Mouse (Mus musculus) kidney, postnatal 0 days (tissue): Measurements from ENCODE around the gene Gm6583. TPM values are rescaled to one million over a fixed set of nuclear protein-coding genes. Genes with fewer than 3 reads are reported as not detected.

Experiments
- ATAC-seq: fragments of 200-750 bp; cut with Nextera tagmentation; replicated peaks from 2 replicates; pipeline ENCODE4 v1.8.0; 2017; ENCODE audit warnings: low read depth, moderate number of reproducible peaks, moderate TSS enrichment, moderate library complexity; ENCODE audit not compliant: low FRiP score
- DNase-seq: peaks from one replicate; pipeline ENCODE4 v3.0.0-alpha.2; 2016; ENCODE audit warnings: low spot score
- H3K27ac ChIP-seq: fragments of 300-500 bp; sonication (generic); 2 replicates; pipeline ENCODE4 v1.5.1; 2014; ENCODE audit warnings: mild to moderate bottlenecking
- H3K27me3 ChIP-seq: fragments of 300-500 bp; sonication (generic); 2 replicates; pipeline ENCODE4 v1.6.1; 2014; ENCODE audit warnings: low read length, mixed read lengths; ENCODE audit not compliant: insufficient read depth
- H3K36me3 ChIP-seq: fragments of 300-500 bp; sonication (generic); 2 replicates; pipeline ENCODE4 v1.6.1; 2014; ENCODE audit warnings: low read length, mixed read lengths; ENCODE audit not compliant: insufficient read depth
- H3K4me1 ChIP-seq: fragments of 300-500 bp; sonication (generic); replicated peaks from 2 replicates; pipeline ENCODE4 v1.6.1; 2014; ENCODE audit warnings: antibody characterized with exemption, low read length, mixed read lengths; ENCODE audit not compliant: insufficient read depth
- H3K4me2 ChIP-seq: fragments of 300-500 bp; sonication (generic); 2 replicates; pipeline ENCODE4 v1.6.1; 2014; ENCODE audit warnings: mild to moderate bottlenecking, low read length, moderate library complexity, mixed read lengths
- H3K4me3 ChIP-seq: fragments of 300-500 bp; sonication (generic); replicated peaks from 2 replicates; pipeline ENCODE4 v1.5.1; 2014; ENCODE audit warnings: low read depth, low read length
- H3K9ac ChIP-seq: fragments of 300-500 bp; sonication (generic); 2 replicates; pipeline ENCODE4 v1.6.1; 2014; ENCODE audit warnings: low read depth, low read length
- H3K9me3 ChIP-seq: fragments of 300-500 bp; sonication (generic); replicated peaks from 2 replicates; pipeline ENCODE4 v1.6.1; 2016; ENCODE audit warnings: low read length, inconsistent platforms, mixed read lengths
- CTCF ChIP-seq: IDR thresholded peaks from 2 replicates; pipeline ENCODE4 v1.5.1; 2016; ENCODE audit warnings: antibody characterized with exemption, low read depth, mild to moderate bottlenecking, moderate library complexity
- WGBS: fragments of 180-500 bp; shearing (Covaris S2); extraction: QIAGEN DNeasy Blood & Tissue Kit; methylation state at CpG from one replicate; pipeline ENCODE4 v1.1.7; 2014; 5-methylcytosine and 5-hydroxymethylcytosine counted together
- polyA plus RNA-seq: library from polyadenylated mRNA; unstranded; fragments of >200 nt; fragmentation: Nextera tagmentation; extraction: Ambion mirVana; gene quantifications from 2 replicates; pipeline ENCODE4 v1.2.1, GENCODE M21; 2015

The Gm6583 gene
- polyA plus RNA-seq, 1 experiment from 2014 or later: 0.08 TPM

GRCm38 (mm10) chr5:112382641-112383330, 27.0 kb upstream of the Gm6583 start:
- H3K4me2 ChIP-seq: no peak overlapping the region
- H3K27ac ChIP-seq: no peak overlapping the region
- no peak for DNase-seq
- H3K9me3 ChIP-seq: no peaks in the 10 kb centered on the region
- no peaks in the 10 kb centered on the region for H3K4me1 ChIP-seq
- ATAC-seq: no peak
- no peak overlapping the region for H3K4me3 ChIP-seq
- H3K27me3 ChIP-seq: no peaks in the 10 kb centered on the region
- H3K9ac ChIP-seq: no peak overlapping the region
- WGBS: 54% methylated on average over 17 of the region's 17 CpGs
- TF ChIP-seq CTCF: no peak
- H3K36me3 ChIP-seq: peaks cover 3% of the 10 kb centered on the region; the same call in 1 of the 2 replicates

- no peaks in the 10 kb centered on the region for H3K27me3 ChIP-seq
- no peak overlapping the region for H3K9ac ChIP-seq
- 72% methylated on average over 9 of the region's 9 CpGs for WGBS
- DNase-seq: no peak
- peaks cover 4% of the 10 kb centered on the region; the same call in 1 of the 2 replicates for H3K36me3 ChIP-seq
- H3K4me3 ChIP-seq: no peak overlapping the region
- H3K4me1 ChIP-seq: no peaks in the 10 kb centered on the region
- ATAC-seq: no peak
- no peaks in the 10 kb centered on the region for H3K9me3 ChIP-seq
- H3K27ac ChIP-seq: no peak overlapping the region
- TF ChIP-seq CTCF: peak; percentile 5; the same call in 1 of the 2 replicates
- H3K4me2 ChIP-seq: no peak overlapping the region
These were observed 26.2 kb upstream of the Gm6583 start for GRCm38 (mm10) chr5:112382042-112382441.

- Histone ChIP-seq H3K27ac (no peak overlapping the region), H3K9ac (no peak overlapping the region), H3K27me3 (no peaks in the 10 kb centered on the region), H3K36me3 (peaks cover 4% of the 10 kb centered on the region; the same call in 1 of the 2 replicates), H3K4me3 (no peak overlapping the region), H3K4me2 (no peak overlapping the region), H3K4me1 (no peaks in the 10 kb centered on the region), H3K9me3 (no peaks in the 10 kb centered on the region)
- DNase-seq (no peak), ATAC-seq (no peak)
- 85% methylated on average over 11 of the region's 11 CpGs for WGBS
- TF ChIP-seq CTCF: no peak
These were observed 25.3 kb upstream of the Gm6583 start for GRCm38 (mm10) chr5:112381154-112381553.

GRCm38 (mm10) chr5:112378716-112379115, 22.9 kb upstream of the Gm6583 start:
- no peak overlapping the region for H3K27ac ChIP-seq
- no peak for DNase-seq
- 74% methylated on average over 6 of the region's 6 CpGs for WGBS

GRCm38 (mm10) chr5:112377380-112377779, 21.5 kb upstream of the Gm6583 start:
- H3K9me3 ChIP-seq: no peaks in the 10 kb centered on the region
- no peak for DNase-seq
- ATAC-seq: no peak
- no peak overlapping the region for H3K4me3 ChIP-seq
- H3K9ac ChIP-seq: no peak overlapping the region
- no peak overlapping the region for H3K4me2 ChIP-seq
- H3K4me1 ChIP-seq: no peaks in the 10 kb centered on the region
- 100% methylated on average over 1 of the region's 1 CpGs for WGBS
- H3K27ac ChIP-seq: no peak overlapping the region
- TF ChIP-seq CTCF: no peak
- peaks cover 30% of the 10 kb centered on the region for H3K36me3 ChIP-seq
- H3K27me3 ChIP-seq: no peaks in the 10 kb centered on the region

More at GRCm38 (mm10) chr5:112378716-112379115, 22.9 kb upstream of the Gm6583 start:
- no peak overlapping the region for H3K9ac ChIP-seq
- TF ChIP-seq CTCF: no peak
- no peaks in the 10 kb centered on the region for H3K9me3 ChIP-seq
- no peak overlapping the region for H3K4me2 ChIP-seq
- no peaks in the 10 kb centered on the region for H3K27me3 ChIP-seq
- peaks cover 20% of the 10 kb centered on the region for H3K36me3 ChIP-seq
- H3K4me1 ChIP-seq: no peaks in the 10 kb centered on the region
- ATAC-seq: no peak
- no peak overlapping the region for H3K4me3 ChIP-seq

GRCm38 (mm10) chr5:112376111-112376510, 20.3 kb upstream of the Gm6583 start:
- TF ChIP-seq CTCF: no peak
- 86% methylated on average over 4 of the region's 4 CpGs for WGBS
- ATAC-seq (no peak), DNase-seq (no peak)
- no peaks in the 10 kb centered on the region for H3K4me1 ChIP-seq
- H3K36me3 ChIP-seq: peaks cover 30% of the 10 kb centered on the region
- no peak overlapping the region for H3K27ac ChIP-seq
- H3K27me3 ChIP-seq: no peaks in the 10 kb centered on the region
- no peak overlapping the region for H3K9ac ChIP-seq
- H3K4me3 ChIP-seq: no peak overlapping the region
- no peaks in the 10 kb centered on the region for H3K9me3 ChIP-seq
- no peak overlapping the region for H3K4me2 ChIP-seq
